Mouse (Mus musculus) inflammation-experienced regulatory T-cells, adult 6 months (primary cell): ENCODE data around the gene Ppp1r15a. TPM values are rescaled to one million over a fixed set of nuclear protein-coding genes. Genes with fewer than 3 reads are reported as not detected.
"Not testable (repeated sequence)": the region's sequence is repeated elsewhere in the genome, so short reads cannot be mapped to it uniquely, and the experiment has no call there.

Experiments
- ATAC-seq: one replicate; pipeline ENCODE4 v1.8.0; 2017
- polyA plus RNA-seq, 3 experiments: library from polyadenylated mRNA; unstranded; fragments of 100-300 nt; shearing (Covaris generic); gene quantifications; one replicate each; pipeline ENCODE4 v1.2.1; 2017

The Ppp1r15a gene
- polyA plus RNA-seq, 3 experiments from 2014 or later, result 30.4 to 76.6 (median 56.4) TPM

- peak; percentile 54 for ATAC-seq
Measured at GRCm38 (mm10) chr7:45481374-45481927, 44.6 kb downstream of the Ppp1r15a start, which contains the start of gene Tulp2. Gene Tulp2 (plus strand): TSS chr7:45481877.

- not testable (repeated sequence) for ATAC-seq
Measured at GRCm38 (mm10) chr7:45480310-45480709, 45.8 kb downstream of the Ppp1r15a start.

GRCm38 (mm10) chr7:45478774-45479173, 47.3 kb downstream of the Ppp1r15a start:
- no peak for ATAC-seq

GRCm38 (mm10) chr7:45477003-45477402, 49.1 kb downstream of the Ppp1r15a start:
- peak; percentile 52 for ATAC-seq

- no peak for ATAC-seq
Measured at GRCm38 (mm10) chr7:45476453-45476852, 49.6 kb downstream of the Ppp1r15a start.

GRCm38 (mm10) chr7:45475291-45475969, 50.6 kb downstream of the Ppp1r15a start:
- no peak for ATAC-seq

Other genes starting within 250 kb of the Ppp1r15a start
- under 1 TPM in 1 of 3 experiments, not detected in 2; 0.50 TPM for gene Slc6a21, start 248.8 kb downstream of the Ppp1r15a start, polyA plus RNA-seq
- gene Trpm4, start 192.5 kb downstream of the Ppp1r15a start, polyA plus RNA-seq, result 10 to 100 TPM; 17.2 to 21.7 (median 19.3) TPM
- gene Hrc, start 191.0 kb downstream of the Ppp1r15a start, polyA plus RNA-seq, result not detected
- gene Ppfia3, start 159.2 kb downstream of the Ppp1r15a start, polyA plus RNA-seq, result under 1 TPM in 2 of 3 experiments, not detected in 1; 0.19 to 0.60 TPM
- not detected for gene Lin7b, start 155.7 kb downstream of the Ppp1r15a start, polyA plus RNA-seq
- 100 to 1,000 TPM in 1 of 3 experiments, 10 to 100 TPM in 2; 72.4 to 131 (median 77.7) TPM for gene Snrnp70, start 130.5 kb downstream of the Ppp1r15a start, polyA plus RNA-seq
- gene Kcna7, start 120.6 kb downstream of the Ppp1r15a start, polyA plus RNA-seq, result not detected
- gene Ntf5, start 112.6 kb downstream of the Ppp1r15a start, polyA plus RNA-seq, result under 1 TPM in 2 of 3 experiments, not detected in 1; 0.31 to 0.34 TPM
- not detected for gene Lhb, start 105.4 kb downstream of the Ppp1r15a start, polyA plus RNA-seq
- gene Gys1, start 91.4 kb downstream of the Ppp1r15a start, polyA plus RNA-seq, result 1 to 10 TPM; 6.7 to 10.0 (median 9.7) TPM
- 10 to 100 TPM; 36.7 to 48.4 (median 43.8) TPM for gene Ruvbl2, start 88.2 kb downstream of the Ppp1r15a start, polyA plus RNA-seq
- 1,000 to 10,000 TPM; 1,271 to 2,003 (median 1,772) TPM for gene Ftl1, start 66.4 kb downstream of the Ppp1r15a start, polyA plus RNA-seq
- gene Bax, start 59.4 kb downstream of the Ppp1r15a start, polyA plus RNA-seq, result 100 to 1,000 TPM; 138 to 175 (median 143) TPM
- gene Tulp2, start 44.4 kb downstream of the Ppp1r15a start, polyA plus RNA-seq, result 1 to 10 TPM in 1 of 3 experiments, under 1 TPM in 2; 0.23 to 1.8 (median 0.29) TPM
- gene Gm45808, start 39.5 kb downstream of the Ppp1r15a start, polyA plus RNA-seq, result not detected
- gene Dhdh, start 37.5 kb downstream of the Ppp1r15a start, polyA plus RNA-seq, result 1 to 10 TPM; 1.0 to 1.1 (median 1.1) TPM
- gene Nucb1, start 15.9 kb downstream of the Ppp1r15a start, polyA plus RNA-seq, result 100 to 1,000 TPM; 119 to 153 (median 121) TPM
- under 1 TPM; 0.36 to 0.78 (median 0.53) TPM for gene Plekha4, start 62 bp upstream of the Ppp1r15a start, polyA plus RNA-seq
- gene Hsd17b14, start 28.6 kb upstream of the Ppp1r15a start, polyA plus RNA-seq, result under 1 TPM; 0.82 to 0.95 (median 0.91) TPM
- gene Bcat2, start 43.9 kb upstream of the Ppp1r15a start, polyA plus RNA-seq, result 10 to 100 TPM; 33.2 to 54.7 (median 51.4) TPM
- not detected for gene Fgf21, start 89.2 kb upstream of the Ppp1r15a start, polyA plus RNA-seq
- gene Fut1, start 91.0 kb upstream of the Ppp1r15a start, polyA plus RNA-seq, result not detected
- not detected for gene Izumo1, start 95.5 kb upstream of the Ppp1r15a start, polyA plus RNA-seq
- gene Rasip1, start 101.2 kb upstream of the Ppp1r15a start, polyA plus RNA-seq, result under 1 TPM in 1 of 3 experiments, not detected in 2; 0.17 TPM
- gene Mamstr, start 113.7 kb upstream of the Ppp1r15a start, polyA plus RNA-seq, result not detected
- gene Fut2, start 140.1 kb upstream of the Ppp1r15a start, polyA plus RNA-seq, result not detected
- not detected for gene Ntn5, start 157.8 kb upstream of the Ppp1r15a start, polyA plus RNA-seq
- gene Sec1, start 168.1 kb upstream of the Ppp1r15a start, polyA plus RNA-seq, result under 1 TPM in 1 of 3 experiments, not detected in 2; 0.22 TPM
- gene Car11, start 173.6 kb upstream of the Ppp1r15a start, polyA plus RNA-seq, result 1 to 10 TPM in 2 of 3 experiments, not detected in 1; 1.5 TPM
- gene Dbp, start 178.8 kb upstream of the Ppp1r15a start, polyA plus RNA-seq, result 1 to 10 TPM; 3.1 to 8.6 (median 6.5) TPM
- 1,000 to 10,000 TPM; 1,609 to 2,946 (median 2,383) TPM for gene Rpl18, start 189.2 kb upstream of the Ppp1r15a start, polyA plus RNA-seq
- gene Sphk2, start 191.7 kb upstream of the Ppp1r15a start, polyA plus RNA-seq, result 10 to 100 TPM; 12.1 to 17.3 (median 15.5) TPM
- gene Fam83e, start 194.9 kb upstream of the Ppp1r15a start, polyA plus RNA-seq, result under 1 TPM in 2 of 3 experiments, not detected in 1; 0.63 to 0.80 TPM
- not detected for gene Spaca4, start 199.5 kb upstream of the Ppp1r15a start, polyA plus RNA-seq